Comparison of ENCODE assay signal across 9 mouse cellular contexts in the genomic region with DNA sequence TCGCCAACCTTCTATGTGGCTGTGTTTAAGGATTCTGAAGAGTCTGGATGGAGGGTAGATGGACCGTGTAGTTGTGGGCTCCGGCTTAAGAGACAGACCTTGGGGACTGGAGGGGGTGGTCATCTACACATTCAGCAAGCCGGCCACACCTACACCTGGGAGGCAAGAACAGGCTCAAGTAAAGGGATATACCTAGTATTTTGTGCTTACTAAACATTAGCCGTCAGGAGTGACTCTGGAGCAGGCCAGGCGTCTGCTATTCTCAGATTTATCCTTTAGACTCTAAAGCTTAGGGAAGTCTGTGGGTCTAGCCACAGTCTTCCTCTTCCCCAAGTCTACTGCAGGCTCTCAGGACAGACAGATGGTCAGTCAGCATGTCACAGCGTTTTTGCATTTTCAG. TPM values are rescaled to one million over a fixed set of nuclear protein-coding genes. Genes with fewer than 3 reads are reported as not detected.
DNase-seq lines count a peak whose midpoint lies in the region; ATAC-seq and TF ChIP-seq lines count a peak whose summit lies in the region.
"Had no signal": no experiment of that assay in that cellular context is flagged by ENCODE, and none has a peak within 500 bp of the region (broad histone marks: within the 10 kb centered on the region; RNA-seq: fewer than 3 reads in every experiment).

No protein-coding gene starts in this region.

- H3K4me2 ChIP-seq in kidney, embryonic 16.5 days (replicated peaks; ENCODE audit: low read depth, low read length): peak overlapping the region; percentile 71
- peak overlapping the region; percentile 74 for H3K4me2 ChIP-seq in intestine, embryonic 15.5 days (replicated peaks)
- peak overlapping the region; percentile 71 for H3K4me2 ChIP-seq in neural tube, embryonic 11.5 days (ENCODE audit: low read depth)

- TF ChIP-seq POLR2A in cortical plate, adult 2 months (IDR thresholded peaks at IDR 0.05; ENCODE audit: extremely low read depth, insufficient read depth, low read length): no peak

- peak overlapping the region; percentile 80 for H3K9ac ChIP-seq in kidney, embryonic 16.5 days (replicated peaks; ENCODE audit: low read length)
- peak overlapping the region; percentile 75 for H3K9ac ChIP-seq in intestine, embryonic 15.5 days
- peak overlapping the region; percentile 81 for H3K9ac ChIP-seq in neural tube, embryonic 11.5 days (ENCODE audit: low read length)

- WGBS in kidney, embryonic 16.5 days: 19% methylated on average over 7 of the region's 7 CpGs
- 16% methylated on average over 7 of the region's 7 CpGs for WGBS in intestine, embryonic 15.5 days
- WGBS in neural tube, embryonic 11.5 days: 40% methylated on average over 7 of the region's 7 CpGs

- H3K4me3 ChIP-seq in kidney, embryonic 16.5 days (ENCODE audit: low read length): peak overlapping the region; percentile 70
- peak overlapping the region; percentile 85 for H3K4me3 ChIP-seq in cortical plate, adult 2 months (ENCODE audit: insufficient read depth, low read length)
- peak overlapping the region; percentile 71 for H3K4me3 ChIP-seq in intestine, embryonic 15.5 days (replicated peaks)
- H3K4me3 ChIP-seq in neural tube, embryonic 11.5 days (ENCODE audit: low read depth, low read length): peak overlapping the region; percentile 81

- H3K27ac ChIP-seq in kidney, embryonic 16.5 days (ENCODE audit: low read length): peak overlapping the region; percentile 84; the same call in 1 of the 2 replicates
- H3K27ac ChIP-seq in cortical plate, adult 2 months (ENCODE audit: insufficient read depth, low read length): no peak overlapping the region
- 0 out of 2 replicates have a peak overlapping the region, but pooled peaks have one; percentile 85 for H3K27ac ChIP-seq in intestine, embryonic 15.5 days
- H3K27ac ChIP-seq in neural tube, embryonic 11.5 days (ENCODE audit: low read depth, low read length): no peak overlapping the region

- H3K4me1 ChIP-seq in kidney, embryonic 16.5 days (ENCODE audit: insufficient read depth, low read length): peaks cover 19% of the 10 kb centered on the region
- peaks cover 5% of the 10 kb centered on the region for H3K4me1 ChIP-seq in cortical plate, adult 2 months (ENCODE audit: control insufficient read depth, insufficient read depth, low read length)
- peaks cover 3% of the 10 kb centered on the region for H3K4me1 ChIP-seq in intestine, embryonic 15.5 days (replicated peaks)
- peaks cover 5% of the 10 kb centered on the region; the same call in 1 of the 2 replicates for H3K4me1 ChIP-seq in neural tube, embryonic 11.5 days (ENCODE audit: control insufficient read depth, insufficient read depth, low read length)

- H3K9me3 ChIP-seq in kidney, embryonic 16.5 days (ENCODE audit: low read length): no peaks in the 10 kb centered on the region
- no peaks in the 10 kb centered on the region for H3K9me3 ChIP-seq in intestine, embryonic 15.5 days
- no peaks in the 10 kb centered on the region for H3K9me3 ChIP-seq in neural tube, embryonic 11.5 days (ENCODE audit: control insufficient read depth, low read length)

- ATAC-seq in kidney, embryonic 16.5 days (ENCODE audit: low FRiP score, low TSS enrichment): no peak
- ATAC-seq in intestine, embryonic 15.5 days: no peak
- no peak for ATAC-seq in neural tube, embryonic 11.5 days (ENCODE audit: insufficient read depth, low FRiP score, low TSS enrichment)

- TF ChIP-seq CTCF in cortical plate, adult 2 months (IDR thresholded peaks at IDR 0.05; ENCODE audit: extremely low read depth, insufficient read depth, low read length): no peak

- H3K36me3 ChIP-seq in kidney, embryonic 16.5 days (ENCODE audit: insufficient read depth, low read length): peaks cover 16% of the 10 kb centered on the region
- H3K36me3 ChIP-seq in intestine, embryonic 15.5 days: peaks cover 3% of the 10 kb centered on the region; the same call in 1 of the 2 replicates
- H3K36me3 ChIP-seq in neural tube, embryonic 11.5 days (ENCODE audit: control insufficient read depth, insufficient read depth, low read length): no peaks in the 10 kb centered on the region; the same call in none of the 2 replicates

- no peak for DNase-seq in kidney, postnatal 10 days
- no peak for DNase-seq in neural tube, embryonic 11.5 days (ENCODE audit: low spot score)
- no peak for DNase-seq in yolk sac, embryonic 10.5 days (ENCODE audit: low spot score)
- DNase-seq in embryo, embryonic 10.5 days (ENCODE audit: low spot score): no peak
- DNase-seq in left cerebral cortex, postnatal 36 days (ENCODE audit: low spot score in 2 of 2): no peak
- DNase-seq: kidney, adult 11 months had no signal

- intact Hi-C loops in left cerebral cortex, postnatal 36 days (cut with DNase I): no loop called here

- H3K27me3 ChIP-seq in kidney, embryonic 16.5 days (ENCODE audit: insufficient read depth, low read length): no peaks in the 10 kb centered on the region
- H3K27me3 ChIP-seq in intestine, embryonic 15.5 days (replicated peaks): no peaks in the 10 kb centered on the region
- no peaks in the 10 kb centered on the region for H3K27me3 ChIP-seq in neural tube, embryonic 11.5 days (ENCODE audit: control insufficient read depth, insufficient read depth, low read length)

RNA-seq across cellular contexts. Expression of gene Pdcl3, which starts 2.9 kb away (rescaled TPM):
- polyA plus RNA-seq in kidney, embryonic 16.5 days (2015; fragmentation: Nextera tagmentation; extraction: Ambion mirVana): 165 and 172 TPM in 2 replicates
- polyA plus RNA-seq in cortical plate, adult 2 months (2012; rRNA removed): 42.9 and 43.2 TPM in 2 replicates
- 160 and 175 TPM in 2 replicates for polyA plus RNA-seq in intestine, embryonic 15.5 days (2015; fragmentation: Nextera tagmentation; extraction: Ambion mirVana)
- polyA plus RNA-seq in neural tube, embryonic 11.5 days (2014; fragmentation: Nextera tagmentation; extraction: Ambion mirVana): 147 and 159 TPM in 2 replicates
- 10 to 100 TPM; 37.3 to 37.4 TPM for total RNA-seq in left cerebral cortex, postnatal 36 days (2021)

RNA-seq across cellular contexts. Expression of gene Nms, which starts 49.4 kb away (rescaled TPM):
- polyA plus RNA-seq in kidney, embryonic 16.5 days (2015; fragmentation: Nextera tagmentation; extraction: Ambion mirVana): not detected in 2 replicates
- not detected in 2 replicates for polyA plus RNA-seq in cortical plate, adult 2 months (2012; rRNA removed)
- not detected in 2 replicates for polyA plus RNA-seq in intestine, embryonic 15.5 days (2015; fragmentation: Nextera tagmentation; extraction: Ambion mirVana)
- 2.7 and 3.4 TPM in 2 replicates for polyA plus RNA-seq in neural tube, embryonic 11.5 days (2014; fragmentation: Nextera tagmentation; extraction: Ambion mirVana)
- total RNA-seq in left cerebral cortex, postnatal 36 days (2021): not detected

Comparison
In these comparisons a context has a peak if more than half of its experiments do, and no peak if none do; other contexts are left out.
1. H3K27ac ChIP-seq: peak in kidney, embryonic 16.5 days (single experiment) and intestine, embryonic 15.5 days (single experiment); none in cortical plate, adult 2 months (single experiment) and neural tube, embryonic 11.5 days (single experiment).
2. Peak in every context shown above with its lines, with median percentiles within 50 percentile points of each other: H3K4me2 ChIP-seq, H3K4me3 ChIP-seq and H3K9ac ChIP-seq.